Mouse (Mus musculus): Measurements from ENCODE around the gene Zmiz1. TPM values are rescaled to one million over a fixed set of nuclear protein-coding genes. Genes with fewer than 3 reads are reported as not detected.

The Zmiz1 gene
- polyA plus RNA-seq, 1 experiment = 15.3 TPM

GRCm38 (mm10) chr14:25533631-25534395 lies 74.8 kb downstream of the Zmiz1 start:
- no peak for DNase-seq (ENCODE audit: low spot score)

DNA sequence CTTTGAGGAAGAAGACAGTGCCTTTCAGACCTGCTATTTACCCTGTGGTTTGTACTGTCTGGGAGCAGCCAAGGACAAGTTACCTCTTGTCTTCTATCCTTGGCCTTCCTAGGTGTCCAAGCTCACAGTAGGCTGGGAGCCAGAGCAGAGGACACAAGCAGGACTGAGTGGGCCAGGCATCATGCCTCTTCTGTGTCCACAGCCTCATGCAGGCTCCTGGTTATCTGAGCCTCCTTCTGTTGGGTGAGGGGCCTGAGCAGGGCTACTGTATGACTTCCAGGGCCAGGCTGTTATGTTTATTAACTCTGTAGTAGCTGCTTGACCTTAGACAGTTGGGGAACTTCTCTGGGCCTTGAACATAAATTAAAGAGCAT lies 75.4 kb downstream of the Zmiz1 start:
- no peak for DNase-seq (ENCODE audit: low spot score)

GRCm38 (mm10) chr14:25534918-25535582 lies 76.1 kb downstream of the Zmiz1 start:
- DNase-seq (ENCODE audit: low spot score) = no peak

DNA sequence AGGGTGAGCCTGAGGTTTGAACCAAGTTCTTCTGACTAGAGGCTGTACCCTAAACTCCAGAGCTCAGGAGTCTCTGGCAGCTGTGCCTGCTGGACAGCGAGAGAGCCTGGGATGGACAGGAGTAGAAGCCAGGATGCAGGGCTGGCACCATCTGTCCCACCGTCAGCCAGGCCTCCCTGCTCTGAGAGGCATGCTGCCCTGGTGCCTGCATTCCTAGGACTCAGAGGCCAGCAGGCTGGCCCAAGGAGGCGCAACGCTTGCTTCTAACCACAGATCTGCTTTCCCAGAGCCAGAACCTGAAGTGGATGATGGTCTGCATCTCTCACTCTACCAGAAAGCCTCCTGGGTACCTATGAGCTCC lies 76.6 kb downstream of the Zmiz1 start:
- no peak for DNase-seq (ENCODE audit: low spot score)

- DNase-seq (ENCODE audit: low spot score) = no peak
Measured at GRCm38 (mm10) chr14:25536476-25536875, 77.5 kb downstream of the Zmiz1 start.

DNA sequence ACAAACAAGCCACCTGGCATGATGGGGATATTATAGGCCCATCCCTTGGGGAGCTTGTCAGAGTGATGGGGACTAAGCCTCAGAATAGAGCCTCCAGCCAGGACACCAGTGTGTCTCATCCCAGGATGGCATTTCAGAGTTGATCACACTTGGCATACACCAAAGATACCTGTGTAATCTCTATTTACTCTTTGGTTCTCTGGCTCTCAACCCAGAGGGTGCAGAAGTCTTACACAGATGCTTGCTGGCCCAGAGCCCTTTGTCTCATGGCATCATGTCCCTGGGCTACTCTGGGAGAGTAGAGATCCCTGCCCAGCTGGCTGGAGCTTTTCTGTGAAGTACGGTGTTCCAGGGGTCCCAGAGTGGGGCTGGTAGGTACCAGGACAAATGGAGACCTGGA lies 78.4 kb downstream of the Zmiz1 start:
- no peak for DNase-seq (ENCODE audit: low spot score)

GRCm38 (mm10) chr14:25538522-25538921 lies 79.5 kb downstream of the Zmiz1 start:
- DNase-seq (ENCODE audit: low spot score) = no peak

DNA sequence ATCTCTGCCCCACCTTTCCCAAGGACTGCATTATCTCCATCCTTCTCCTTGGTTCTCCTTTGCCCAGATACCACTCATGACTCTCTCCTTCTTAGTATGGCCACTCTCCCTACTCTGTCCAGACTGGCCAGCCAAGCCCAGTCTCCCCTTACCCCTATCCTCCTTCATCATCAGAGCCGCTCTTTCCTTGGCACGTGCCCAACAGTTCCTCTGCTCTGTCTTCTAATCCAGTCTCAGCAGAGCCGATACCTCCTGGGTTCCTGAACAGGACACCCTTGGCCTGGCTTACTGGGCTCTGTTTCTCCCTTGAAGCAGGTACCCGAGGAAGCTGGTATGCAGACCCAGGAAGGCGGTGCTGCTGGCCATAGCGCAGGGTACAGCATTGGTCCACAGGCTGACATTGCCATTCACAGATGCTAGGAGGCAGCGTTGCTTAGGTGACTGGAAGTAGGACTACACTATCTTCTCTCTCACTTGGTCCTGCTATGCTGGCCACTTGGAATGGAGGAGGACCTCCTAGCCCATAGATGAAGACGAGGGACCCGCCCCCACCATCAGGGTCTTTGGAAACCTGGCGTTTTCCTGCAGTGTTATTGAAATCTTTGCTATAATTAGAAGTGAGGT lies 80.6 kb downstream of the Zmiz1 start:
- no peak for DNase-seq (ENCODE audit: low spot score)

DNA sequence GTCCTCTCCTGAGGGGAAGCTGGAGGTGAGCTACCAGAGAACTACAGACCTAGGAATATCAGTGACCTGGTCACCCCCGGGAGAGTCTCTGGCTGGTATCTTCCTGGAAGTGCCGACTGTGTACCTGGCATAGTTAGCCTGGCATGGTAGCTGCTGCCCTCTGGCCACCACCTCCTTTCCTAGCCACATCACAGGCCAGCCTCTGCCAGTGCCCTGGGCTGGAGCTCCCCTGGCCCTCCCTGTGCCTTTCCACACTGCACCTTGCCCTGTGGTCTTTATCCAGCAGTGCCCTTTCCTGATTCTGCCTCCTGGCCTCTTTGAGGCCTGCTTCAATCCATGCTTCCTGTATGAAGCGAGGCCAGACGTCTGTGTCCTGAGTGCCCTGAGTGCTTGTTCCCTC lies 81.2 kb downstream of the Zmiz1 start:
- no peak for DNase-seq (ENCODE audit: low spot score)

DNA sequence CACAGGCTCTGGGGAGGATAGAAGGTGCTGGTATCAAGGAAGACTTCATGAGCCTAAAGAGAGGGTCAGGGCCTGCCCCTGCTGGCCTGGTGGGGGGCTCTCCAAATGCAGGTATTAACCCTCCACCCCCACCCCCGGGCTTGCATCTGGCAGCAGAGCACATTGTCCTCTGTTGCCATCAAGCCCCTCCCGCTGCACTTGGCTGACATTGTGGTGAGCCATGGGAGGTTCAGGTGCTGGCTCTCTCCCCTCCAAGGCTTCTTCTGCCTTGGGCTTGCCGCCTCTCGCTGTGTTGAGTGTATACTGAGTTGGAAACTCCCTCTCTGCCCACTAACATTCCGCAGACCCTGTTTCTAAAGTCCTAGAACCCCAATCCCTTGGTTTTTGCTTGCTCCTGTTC lies 82.2 kb downstream of the Zmiz1 start:
- DNase-seq (ENCODE audit: low spot score) = no peak

- no peak for DNase-seq (ENCODE audit: low spot score)
Measured at GRCm38 (mm10) chr14:25543098-25543497, 84.1 kb downstream of the Zmiz1 start.

- DNase-seq (ENCODE audit: low spot score) = no peak
Measured at GRCm38 (mm10) chr14:25543927-25544326, 84.9 kb downstream of the Zmiz1 start.

- no peak for DNase-seq (ENCODE audit: low spot score)
Measured at GRCm38 (mm10) chr14:25546852-25547621, 88.1 kb downstream of the Zmiz1 start.

DNA sequence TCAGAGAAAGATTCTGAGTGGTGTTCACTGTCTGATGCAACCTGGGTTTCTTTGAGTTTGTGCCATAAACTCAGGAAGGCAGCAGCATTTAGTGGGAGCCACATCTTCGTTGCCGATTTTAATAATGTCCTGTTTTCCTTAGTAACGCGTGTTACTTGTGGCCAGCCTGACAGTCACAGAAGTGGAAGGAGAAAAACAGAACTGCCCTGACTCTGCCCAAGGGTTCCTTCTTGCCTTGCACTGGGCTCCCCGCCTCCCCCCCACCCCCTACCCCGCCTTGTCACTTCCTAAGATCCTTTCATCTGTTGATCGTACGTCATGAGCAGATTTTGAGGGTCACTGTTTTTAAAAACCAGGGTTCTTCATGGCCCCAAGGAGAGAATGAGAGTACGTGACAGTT lies 88.9 kb downstream of the Zmiz1 start:
- no peak for DNase-seq (ENCODE audit: low spot score)

DNA sequence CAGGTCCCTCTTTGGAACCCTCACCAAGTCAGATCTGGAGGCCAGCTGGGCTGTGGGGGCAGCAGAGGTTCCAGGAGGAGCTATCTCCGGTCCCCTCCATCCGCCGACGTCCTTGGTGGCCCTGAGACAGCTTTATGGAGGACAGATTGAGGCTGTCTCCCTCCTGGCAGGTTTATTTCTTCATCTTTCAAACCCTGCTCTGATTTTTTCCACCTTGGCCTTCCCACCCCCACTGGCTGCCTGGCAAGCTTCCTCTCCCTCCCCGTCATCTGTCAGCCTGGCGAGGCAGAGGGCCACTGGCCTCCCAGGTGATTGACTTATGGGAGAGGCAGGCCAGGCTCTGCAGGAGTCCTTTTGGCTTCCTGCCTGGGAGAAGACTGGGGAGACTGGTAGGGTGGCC lies 89.7 kb downstream of the Zmiz1 start:
- no peak for DNase-seq (ENCODE audit: low spot score)

DNA sequence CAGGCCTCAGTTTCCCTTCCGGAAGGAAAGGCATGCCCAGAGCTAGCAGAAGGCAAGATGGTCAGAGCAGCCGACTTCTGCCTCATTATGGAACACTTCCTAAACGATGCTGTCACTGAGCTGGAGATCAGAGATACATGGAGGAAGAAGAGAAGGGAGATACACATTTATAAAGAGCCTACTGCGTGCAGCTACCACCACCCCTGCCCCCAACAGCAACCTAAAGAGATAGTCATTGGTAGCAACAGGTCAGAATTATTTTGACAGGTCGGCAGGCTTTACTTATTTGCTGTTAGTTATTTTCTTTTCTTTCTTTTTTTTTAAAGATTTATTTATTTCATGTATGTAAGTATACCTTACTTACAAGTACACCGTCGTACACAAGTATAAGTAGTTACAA lies 90.1 kb downstream of the Zmiz1 start:
- no peak for DNase-seq (ENCODE audit: low spot score)

DNA sequence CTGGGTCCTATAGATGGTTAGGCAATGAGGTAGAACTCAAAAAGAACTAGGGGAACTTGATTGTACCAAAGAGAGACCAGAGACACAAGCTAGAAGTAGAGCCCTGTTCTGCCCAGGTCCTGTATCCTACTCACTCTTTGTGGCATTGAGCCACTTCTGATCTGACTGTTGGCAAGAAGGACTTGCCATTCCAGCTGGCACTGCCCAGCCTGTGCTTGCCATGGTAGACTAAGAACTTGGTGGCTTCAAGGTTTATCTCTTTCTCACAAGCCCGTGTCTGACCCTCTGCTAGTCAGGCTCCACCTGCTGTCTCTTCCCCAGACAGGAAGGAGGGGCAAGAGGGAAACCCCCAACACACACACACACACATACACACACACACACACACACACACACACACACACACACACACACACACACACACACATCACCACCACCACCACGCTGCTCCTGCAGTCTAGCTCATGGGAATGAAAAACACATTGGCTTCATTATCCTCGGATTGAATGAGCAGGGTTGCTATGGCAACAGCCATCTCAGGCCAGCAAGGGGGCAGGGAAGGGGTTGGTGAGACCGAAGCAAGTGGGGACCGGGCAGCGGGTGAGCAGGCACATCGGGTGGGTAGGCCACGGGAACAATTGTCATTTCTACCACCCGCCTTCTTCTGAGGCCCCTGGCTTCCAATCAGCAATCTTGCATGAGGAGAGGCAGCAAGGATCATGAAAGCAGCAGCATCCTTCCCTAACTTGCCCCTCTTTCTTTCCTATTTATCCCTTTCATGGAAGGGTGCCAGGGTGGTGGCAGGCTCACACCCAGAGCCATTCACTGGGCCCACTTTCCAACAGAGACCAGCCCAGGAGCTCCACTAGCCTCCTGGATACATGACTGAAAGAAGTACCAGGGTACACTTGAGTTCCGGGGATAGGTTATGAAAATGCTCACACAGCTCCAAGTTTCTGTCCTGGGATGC lies 91.2 kb downstream of the Zmiz1 start:
- no peak for DNase-seq (ENCODE audit: low spot score)

GRCm38 (mm10) chr14:25551731-25552130 lies 92.7 kb downstream of the Zmiz1 start:
- DNase-seq (ENCODE audit: low spot score) = no peak

- no peak for DNase-seq (ENCODE audit: low spot score)
Measured at GRCm38 (mm10) chr14:25553382-25553781, 94.4 kb downstream of the Zmiz1 start.

DNA sequence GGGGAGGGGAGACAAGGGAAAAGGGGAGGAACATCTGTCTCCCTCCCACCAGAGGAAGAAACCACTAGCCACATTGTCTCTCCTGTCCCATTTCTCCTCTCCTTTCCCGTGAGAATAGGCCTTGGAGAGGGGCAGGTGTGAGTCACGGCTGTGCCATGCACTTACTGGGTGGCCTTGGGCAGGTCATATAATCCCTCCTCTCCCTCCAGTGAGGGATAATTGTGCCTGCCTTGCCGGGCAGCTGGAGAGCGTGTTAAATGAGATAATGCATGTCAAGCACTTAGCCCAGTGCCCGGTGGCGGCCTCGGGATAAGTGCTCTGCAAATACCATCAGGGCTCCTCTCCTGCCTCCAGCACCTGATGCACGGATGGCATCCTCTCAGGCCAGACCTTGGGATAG lies 95.8 kb downstream of the Zmiz1 start:
- DNase-seq (ENCODE audit: low spot score) = no peak

- no peak for DNase-seq (ENCODE audit: low spot score)
Measured at GRCm38 (mm10) chr14:25555291-25555781, 96.4 kb downstream of the Zmiz1 start.
